Mouse (Mus musculus): ENCODE data around the gene Sox9. TPM values are rescaled to one million over a fixed set of nuclear protein-coding genes. Genes with fewer than 3 reads are reported as not detected.

Sox9 gene
- polyA plus RNA-seq, 1 experiment from 2014 or later, result 161 TPM

GRCm38 (mm10) chr11:112779762-112780161, 2.3 kb upstream of the Sox9 start:
- no peak overlapping the region for H3K27ac ChIP-seq (ENCODE audit: low read depth, low read length)
- H3K9me3 ChIP-seq (ENCODE audit: control insufficient read depth, low read length), result no peaks in the 10 kb centered on the region
- no peak for ATAC-seq (ENCODE audit: insufficient read depth, low FRiP score, low TSS enrichment)
- DNase-seq (ENCODE audit: low spot score), result peak; percentile 72
- peaks cover 8% of the 10 kb centered on the region; the same call in 1 of the 2 replicates for H3K27me3 ChIP-seq (ENCODE audit: control insufficient read depth, insufficient read depth, low read length)
- H3K9ac ChIP-seq (ENCODE audit: low read length), result no peak overlapping the region
- under 1% methylated on average over 10 of the region's 10 CpGs for WGBS
- no peak overlapping the region for H3K4me2 ChIP-seq (ENCODE audit: low read depth)
- 0 out of 2 replicates have a peak, but pooled peaks cover 2% of the 10 kb centered on the region for H3K36me3 ChIP-seq (ENCODE audit: control insufficient read depth, insufficient read depth, low read length)
- H3K4me3 ChIP-seq (ENCODE audit: low read depth, low read length), result no peak overlapping the region
- peaks cover 17% of the 10 kb centered on the region for H3K4me1 ChIP-seq (ENCODE audit: control insufficient read depth, insufficient read depth, low read length)

- Histone ChIP-seq H3K36me3 (ENCODE audit: control insufficient read depth, insufficient read depth, low read length) (0 out of 2 replicates have a peak, but pooled peaks cover 2% of the 10 kb centered on the region), H3K27ac (ENCODE audit: low read depth, low read length) (no peak overlapping the region), H3K4me1 (ENCODE audit: control insufficient read depth, insufficient read depth, low read length) (peaks cover 19% of the 10 kb centered on the region), H3K4me3 (ENCODE audit: low read depth, low read length) (no peak overlapping the region), H3K4me2 (ENCODE audit: low read depth) (peak overlapping the region; percentile 99), H3K9ac (ENCODE audit: low read length) (no peak overlapping the region), H3K27me3 (ENCODE audit: control insufficient read depth, insufficient read depth, low read length) (peaks cover 8% of the 10 kb centered on the region; the same call in 1 of the 2 replicates), H3K9me3 (ENCODE audit: control insufficient read depth, low read length) (no peaks in the 10 kb centered on the region)
- ATAC-seq (ENCODE audit: insufficient read depth, low FRiP score, low TSS enrichment), result no peak
- DNase-seq (ENCODE audit: low spot score), result no peak
- WGBS, result 4% methylated on average over 19 of the region's 19 CpGs
Observed at GRCm38 (mm10) chr11:112780394-112780920, 1.6 kb upstream of the Sox9 start.

GRCm38 (mm10) chr11:112781035-112781911, 751 bp upstream of the Sox9 start:
- H3K4me2 ChIP-seq (ENCODE audit: low read depth), result peak overlapping the region; percentile 99
- peak; percentile 59 for ATAC-seq (ENCODE audit: insufficient read depth, low FRiP score, low TSS enrichment)
- H3K27me3 ChIP-seq (ENCODE audit: control insufficient read depth, insufficient read depth, low read length), result peaks cover 8% of the 10 kb centered on the region; the same call in 1 of the 2 replicates
- H3K27ac ChIP-seq (ENCODE audit: low read depth, low read length), result peak overlapping the region; percentile 58
- peak; percentile 78 for DNase-seq (ENCODE audit: low spot score)
- H3K36me3 ChIP-seq (ENCODE audit: control insufficient read depth, insufficient read depth, low read length), result 0 out of 2 replicates have a peak, but pooled peaks cover 2% of the 10 kb centered on the region
- H3K9me3 ChIP-seq (ENCODE audit: control insufficient read depth, low read length), result no peaks in the 10 kb centered on the region
- under 1% methylated on average over 49 of the region's 49 CpGs for WGBS
- peak overlapping the region; percentile 3 for H3K9ac ChIP-seq (ENCODE audit: low read length)
- H3K4me1 ChIP-seq (ENCODE audit: control insufficient read depth, insufficient read depth, low read length), result peaks cover 19% of the 10 kb centered on the region
- H3K4me3 ChIP-seq (ENCODE audit: low read depth, low read length), result peak overlapping the region; percentile 66

GRCm38 (mm10) chr11:112782357-112783121, 515 bp downstream of the Sox9 start:
- peak; percentile 67 for DNase-seq (ENCODE audit: low spot score)
- H3K9ac ChIP-seq (ENCODE audit: low read length), result peak overlapping the region; percentile 84
- H3K36me3 ChIP-seq (ENCODE audit: control insufficient read depth, insufficient read depth, low read length), result 0 out of 2 replicates have a peak, but pooled peaks cover 2% of the 10 kb centered on the region
- WGBS, result under 1% methylated on average over 75 of the region's 75 CpGs
- peak overlapping the region; percentile 66 for H3K4me3 ChIP-seq (ENCODE audit: low read depth, low read length)
- peaks cover 8% of the 10 kb centered on the region; the same call in 1 of the 2 replicates for H3K27me3 ChIP-seq (ENCODE audit: control insufficient read depth, insufficient read depth, low read length)
- peak; percentile 27; the same call in 1 of the 2 replicates for ATAC-seq (ENCODE audit: insufficient read depth, low FRiP score, low TSS enrichment)
- H3K4me2 ChIP-seq (ENCODE audit: low read depth), result peak overlapping the region; percentile 99
- H3K4me1 ChIP-seq (ENCODE audit: control insufficient read depth, insufficient read depth, low read length), result peaks cover 22% of the 10 kb centered on the region
- peak overlapping the region; percentile 82 for H3K27ac ChIP-seq (ENCODE audit: low read depth, low read length)
- no peaks in the 10 kb centered on the region for H3K9me3 ChIP-seq (ENCODE audit: control insufficient read depth, low read length)

- Histone ChIP-seq H3K27me3 (ENCODE audit: control insufficient read depth, insufficient read depth, low read length) (peaks cover 8% of the 10 kb centered on the region; the same call in 1 of the 2 replicates), H3K27ac (ENCODE audit: low read depth, low read length) (peak overlapping the region; percentile 82), H3K9me3 (ENCODE audit: control insufficient read depth, low read length) (no peaks in the 10 kb centered on the region), H3K36me3 (ENCODE audit: control insufficient read depth, insufficient read depth, low read length) (0 out of 2 replicates have a peak, but pooled peaks cover 2% of the 10 kb centered on the region), H3K4me1 (ENCODE audit: control insufficient read depth, insufficient read depth, low read length) (peaks cover 30% of the 10 kb centered on the region), H3K4me3 (ENCODE audit: low read depth, low read length) (peak overlapping the region; percentile 66), H3K9ac (ENCODE audit: low read length) (peak overlapping the region; percentile 84), H3K4me2 (ENCODE audit: low read depth) (peak overlapping the region; percentile 99)
- peak; percentile 59 for DNase-seq (ENCODE audit: low spot score)
- ATAC-seq (ENCODE audit: insufficient read depth, low FRiP score, low TSS enrichment), result no peak
- under 1% methylated on average over 39 of the region's 42 CpGs for WGBS
Observed at GRCm38 (mm10) chr11:112783401-112784346, 1.6 kb downstream of the Sox9 start.

- Histone ChIP-seq H3K4me3 (ENCODE audit: low read depth, low read length) (peak overlapping the region; percentile 66), H3K9me3 (ENCODE audit: control insufficient read depth, low read length) (no peaks in the 10 kb centered on the region), H3K36me3 (ENCODE audit: control insufficient read depth, insufficient read depth, low read length) (0 out of 2 replicates have a peak, but pooled peaks cover 2% of the 10 kb centered on the region), H3K4me1 (ENCODE audit: control insufficient read depth, insufficient read depth, low read length) (peaks cover 30% of the 10 kb centered on the region), H3K9ac (ENCODE audit: low read length) (peak overlapping the region; percentile 84), H3K27ac (ENCODE audit: low read depth, low read length) (peak overlapping the region; percentile 77), H3K4me2 (ENCODE audit: low read depth) (peak overlapping the region; percentile 99), H3K27me3 (ENCODE audit: control insufficient read depth, insufficient read depth, low read length) (peaks cover 2% of the 10 kb centered on the region; the same call in 1 of the 2 replicates)
- ATAC-seq (ENCODE audit: insufficient read depth, low FRiP score, low TSS enrichment) (no peak), DNase-seq (ENCODE audit: low spot score) (no peak)
- WGBS, result 1% methylated on average over 30 of the region's 30 CpGs
Observed at GRCm38 (mm10) chr11:112784347-112784902, 2.4 kb downstream of the Sox9 start.

GRCm38 (mm10) chr11:112784903-112785381, 2.9 kb downstream of the Sox9 start:
- H3K27ac ChIP-seq (ENCODE audit: low read depth, low read length), result peak overlapping the region; percentile 77
- H3K4me1 ChIP-seq (ENCODE audit: control insufficient read depth, insufficient read depth, low read length), result peaks cover 30% of the 10 kb centered on the region
- H3K27me3 ChIP-seq (ENCODE audit: control insufficient read depth, insufficient read depth, low read length), result no peaks in the 10 kb centered on the region
- H3K4me2 ChIP-seq (ENCODE audit: low read depth), result peak overlapping the region; percentile 99
- WGBS, result under 1% methylated on average over 26 of the region's 34 CpGs
- H3K36me3 ChIP-seq (ENCODE audit: control insufficient read depth, insufficient read depth, low read length), result 0 out of 2 replicates have a peak, but pooled peaks cover 2% of the 10 kb centered on the region
- DNase-seq (ENCODE audit: low spot score), result peak; percentile 67
- no peaks in the 10 kb centered on the region for H3K9me3 ChIP-seq (ENCODE audit: control insufficient read depth, low read length)
- H3K9ac ChIP-seq (ENCODE audit: low read length), result peak overlapping the region; percentile 84
- H3K4me3 ChIP-seq (ENCODE audit: low read depth, low read length), result peak overlapping the region; percentile 66
- ATAC-seq (ENCODE audit: insufficient read depth, low FRiP score, low TSS enrichment), result peak; percentile 17; the same call in 1 of the 2 replicates

Measured in neural tube, embryonic 11.5 days (tissue).